Comparison of ENCODE assay signal across 10 mouse cellular contexts in the genomic region with DNA sequence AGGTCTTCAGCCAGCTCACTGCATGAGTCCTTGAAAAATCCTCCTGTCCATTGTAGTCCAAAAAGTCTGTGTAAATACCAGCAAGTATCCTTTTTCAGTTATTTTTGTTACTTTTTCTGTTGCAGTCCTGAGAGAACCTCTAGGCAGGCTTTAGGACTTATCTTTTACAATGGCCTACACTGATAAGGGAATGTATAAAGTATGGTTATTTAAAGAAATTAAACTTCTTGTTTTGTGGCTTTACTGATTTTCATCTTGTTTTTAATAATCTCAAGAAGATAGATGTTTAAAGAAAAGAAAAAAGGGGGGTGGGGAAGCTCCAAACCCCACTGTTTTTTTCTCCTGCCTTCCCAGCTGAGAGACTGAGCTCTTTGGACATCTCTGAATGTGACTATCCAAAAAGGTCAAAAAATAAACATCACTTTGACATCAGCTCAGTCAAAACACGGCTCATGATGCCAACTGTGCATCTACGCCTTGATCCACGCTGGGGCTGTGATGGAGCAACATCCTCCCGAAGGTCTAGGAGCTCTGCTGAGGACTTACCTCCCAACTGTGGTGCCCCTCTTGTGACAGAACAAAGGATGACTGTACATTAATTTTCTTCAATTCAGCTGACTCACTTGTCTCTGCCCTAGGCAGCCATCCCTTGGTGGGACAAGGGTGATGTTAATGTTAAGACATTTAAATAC.
"Had no signal": no experiment of that assay in that cellular context is flagged by ENCODE, and none has a peak within 500 bp of the region (broad histone marks: within the 10 kb centered on the region; RNA-seq: fewer than 3 reads in every experiment).

No protein-coding gene starts in this region.

- DNase-seq: layer of hippocampus, postnatal 36 days; right cerebral cortex, adult 18-20 months; right cerebral cortex, postnatal 14 days; right cerebral cortex, postnatal 4 days; thymus, postnatal 36 days had no signal

- ATAC-seq: liver, embryonic 12.5 days had no signal

- H3K4me1 ChIP-seq: liver, embryonic 15.5 days; neural tube, embryonic 12.5 days; neural tube, embryonic 15.5 days had no signal

- H3K4me3 ChIP-seq: left cerebral cortex, adult 2 months; liver, embryonic 12.5 days; liver, embryonic 15.5 days; neural tube, embryonic 12.5 days; neural tube, embryonic 15.5 days had no signal
